Mouse (Mus musculus): ENCODE data around the gene Tyrobp. TPM values are rescaled to one million over a fixed set of nuclear protein-coding genes. Genes with fewer than 3 reads are reported as not detected.

Gene Tyrobp
- polyA plus RNA-seq (2014; fragmentation: Nextera tagmentation; extraction: Ambion mirVana) = 17.8 and 17.9 TPM in 2 replicates

GRCm38 (mm10) chr7:30413596-30413995 is at the start of gene Tyrobp:
TSS of gene Tyrobp (plus strand) at chr7:30413760.
- Histone ChIP-seq H3K4me2 (ENCODE audit: low read depth) (no peak within 1 kb of the TSS), H3K27me3 (ENCODE audit: control insufficient read depth, insufficient read depth, low read length) (no peaks in the 10 kb centered on the region), H3K9ac (ENCODE audit: low read length) (no peak within 1 kb of the TSS), H3K27ac (ENCODE audit: low read depth, low read length) (no peak within 1 kb of the TSS), H3K4me3 (ENCODE audit: low read depth, low read length) (no peak within 1 kb of the TSS), H3K36me3 (ENCODE audit: control insufficient read depth, insufficient read depth, low read length) (no peaks in the 10 kb centered on the region), H3K4me1 (ENCODE audit: control insufficient read depth, insufficient read depth, low read length) (no peaks in the 10 kb centered on the region), H3K9me3 (ENCODE audit: control insufficient read depth, low read length) (no peaks in the 10 kb centered on the region)
- WGBS = 71% methylated on average over 5 of the region's 5 CpGs
- DNase-seq (ENCODE audit: low spot score) (no peak), ATAC-seq (ENCODE audit: insufficient read depth, low FRiP score, low TSS enrichment) (no peak)

- Histone ChIP-seq H3K4me2 (ENCODE audit: low read depth) (no peak overlapping the region), H3K9me3 (ENCODE audit: control insufficient read depth, low read length) (no peaks in the 10 kb centered on the region), H3K9ac (ENCODE audit: low read length) (no peak overlapping the region), H3K36me3 (ENCODE audit: control insufficient read depth, insufficient read depth, low read length) (no peaks in the 10 kb centered on the region), H3K4me1 (ENCODE audit: control insufficient read depth, insufficient read depth, low read length) (no peaks in the 10 kb centered on the region), H3K27me3 (ENCODE audit: control insufficient read depth, insufficient read depth, low read length) (no peaks in the 10 kb centered on the region), H3K4me3 (ENCODE audit: low read depth, low read length) (no peak overlapping the region), H3K27ac (ENCODE audit: low read depth, low read length) (no peak overlapping the region)
- 71% methylated on average over 2 of the region's 2 CpGs for WGBS
- DNase-seq (ENCODE audit: low spot score) = no peak
- no peak for ATAC-seq (ENCODE audit: insufficient read depth, low FRiP score, low TSS enrichment)
These were observed 46.1 kb upstream of the Tyrobp start for GRCm38 (mm10) chr7:30367466-30367865.

- Histone ChIP-seq H3K36me3 (ENCODE audit: control insufficient read depth, insufficient read depth, low read length) (no peaks in the 10 kb centered on the region), H3K27ac (ENCODE audit: low read depth, low read length) (no peak overlapping the region), H3K9me3 (ENCODE audit: control insufficient read depth, low read length) (no peaks in the 10 kb centered on the region), H3K9ac (ENCODE audit: low read length) (peak overlapping the region; percentile 57), H3K4me2 (ENCODE audit: low read depth) (peak overlapping the region; percentile 55), H3K4me1 (ENCODE audit: control insufficient read depth, insufficient read depth, low read length) (no peaks in the 10 kb centered on the region), H3K27me3 (ENCODE audit: control insufficient read depth, insufficient read depth, low read length) (no peaks in the 10 kb centered on the region), H3K4me3 (ENCODE audit: low read depth, low read length) (peak overlapping the region; percentile 32)
- DNase-seq (ENCODE audit: low spot score) = peak; percentile 92
- under 1% methylated on average over 21 of the region's 21 CpGs for WGBS
- peak; percentile 97 for ATAC-seq (ENCODE audit: insufficient read depth, low FRiP score, low TSS enrichment)
These were observed 40.0 kb upstream of the Tyrobp start for GRCm38 (mm10) chr7:30373501-30373962.

- DNase-seq (ENCODE audit: low spot score) = no peak
- whole genome bisulfite sequencing = 65% methylated on average over 5 of the region's 5 CpGs
- no peaks in the 10 kb centered on the region for H3K36me3 ChIP-seq (ENCODE audit: control insufficient read depth, insufficient read depth, low read length)
These were observed 33.5 kb upstream of the Tyrobp start for GRCm38 (mm10) chr7:30380061-30380460.

GRCm38 (mm10) chr7:30384106-30384505 is 29.5 kb upstream of the Tyrobp start:
- ATAC-seq (ENCODE audit: insufficient read depth, low FRiP score, low TSS enrichment) = no peak
- no peak overlapping the region for H3K4me2 ChIP-seq (ENCODE audit: low read depth)

More at GRCm38 (mm10) chr7:30380061-30380460, 33.5 kb upstream of the Tyrobp start:
- H3K27me3 ChIP-seq (ENCODE audit: control insufficient read depth, insufficient read depth, low read length) = no peaks in the 10 kb centered on the region
- H3K27ac ChIP-seq (ENCODE audit: low read depth, low read length) = no peak overlapping the region
- H3K9ac ChIP-seq (ENCODE audit: low read length) = no peak overlapping the region
- no peak overlapping the region for H3K4me2 ChIP-seq (ENCODE audit: low read depth)
- H3K9me3 ChIP-seq (ENCODE audit: control insufficient read depth, low read length) = no peaks in the 10 kb centered on the region
- no peaks in the 10 kb centered on the region for H3K4me1 ChIP-seq (ENCODE audit: control insufficient read depth, insufficient read depth, low read length)
- no peak overlapping the region for H3K4me3 ChIP-seq (ENCODE audit: low read depth, low read length)
- ATAC-seq (ENCODE audit: insufficient read depth, low FRiP score, low TSS enrichment) = no peak

GRCm38 (mm10) chr7:30392746-30393520 is 20.6 kb upstream of the Tyrobp start:
- H3K27me3 ChIP-seq (ENCODE audit: control insufficient read depth, insufficient read depth, low read length) = no peaks in the 10 kb centered on the region
- no peak overlapping the region for H3K4me3 ChIP-seq (ENCODE audit: low read depth, low read length)
- no peak for ATAC-seq (ENCODE audit: insufficient read depth, low FRiP score, low TSS enrichment)
- no peak for DNase-seq (ENCODE audit: low spot score)
- H3K27ac ChIP-seq (ENCODE audit: low read depth, low read length) = no peak overlapping the region
- H3K9me3 ChIP-seq (ENCODE audit: control insufficient read depth, low read length) = no peaks in the 10 kb centered on the region; the same call in 1 of the 2 replicates
- no peak overlapping the region for H3K9ac ChIP-seq (ENCODE audit: low read length)
- H3K4me1 ChIP-seq (ENCODE audit: control insufficient read depth, insufficient read depth, low read length) = no peaks in the 10 kb centered on the region
- H3K36me3 ChIP-seq (ENCODE audit: control insufficient read depth, insufficient read depth, low read length) = no peaks in the 10 kb centered on the region
- H3K4me2 ChIP-seq (ENCODE audit: low read depth) = no peak overlapping the region
- WGBS = 76% methylated on average over 4 of the region's 4 CpGs

More at GRCm38 (mm10) chr7:30384106-30384505, 29.5 kb upstream of the Tyrobp start:
- no peak for DNase-seq (ENCODE audit: low spot score)
- Histone ChIP-seq H3K4me3 (ENCODE audit: low read depth, low read length) (no peak overlapping the region), H3K4me1 (ENCODE audit: control insufficient read depth, insufficient read depth, low read length) (no peaks in the 10 kb centered on the region), H3K9me3 (ENCODE audit: control insufficient read depth, low read length) (no peaks in the 10 kb centered on the region), H3K36me3 (ENCODE audit: control insufficient read depth, insufficient read depth, low read length) (no peaks in the 10 kb centered on the region), H3K9ac (ENCODE audit: low read length) (no peak overlapping the region), H3K27ac (ENCODE audit: low read depth, low read length) (no peak overlapping the region), H3K27me3 (ENCODE audit: control insufficient read depth, insufficient read depth, low read length) (no peaks in the 10 kb centered on the region)
- WGBS = 86% methylated on average over 9 of the region's 9 CpGs

GRCm38 (mm10) chr7:30393631-30394030 is 19.9 kb upstream of the Tyrobp start:
- no peak overlapping the region for H3K4me3 ChIP-seq (ENCODE audit: low read depth, low read length)
- H3K9ac ChIP-seq (ENCODE audit: low read length) = no peak overlapping the region
- no peaks in the 10 kb centered on the region for H3K27me3 ChIP-seq (ENCODE audit: control insufficient read depth, insufficient read depth, low read length)
- H3K4me1 ChIP-seq (ENCODE audit: control insufficient read depth, insufficient read depth, low read length) = no peaks in the 10 kb centered on the region
- no peaks in the 10 kb centered on the region; the same call in 1 of the 2 replicates for H3K9me3 ChIP-seq (ENCODE audit: control insufficient read depth, low read length)
- WGBS = 93% methylated on average over 4 of the region's 4 CpGs
- no peak overlapping the region for H3K4me2 ChIP-seq (ENCODE audit: low read depth)
- no peak for ATAC-seq (ENCODE audit: insufficient read depth, low FRiP score, low TSS enrichment)
- DNase-seq (ENCODE audit: low spot score) = no peak
- H3K27ac ChIP-seq (ENCODE audit: low read depth, low read length) = no peak overlapping the region
- H3K36me3 ChIP-seq (ENCODE audit: control insufficient read depth, insufficient read depth, low read length) = no peaks in the 10 kb centered on the region

- Histone ChIP-seq H3K9me3 (ENCODE audit: control insufficient read depth, low read length) (no peaks in the 10 kb centered on the region; the same call in 1 of the 2 replicates), H3K9ac (ENCODE audit: low read length) (no peak overlapping the region), H3K36me3 (ENCODE audit: control insufficient read depth, insufficient read depth, low read length) (no peaks in the 10 kb centered on the region), H3K4me2 (ENCODE audit: low read depth) (no peak overlapping the region), H3K4me3 (ENCODE audit: low read depth, low read length) (no peak overlapping the region), H3K4me1 (ENCODE audit: control insufficient read depth, insufficient read depth, low read length) (no peaks in the 10 kb centered on the region), H3K27ac (ENCODE audit: low read depth, low read length) (no peak overlapping the region), H3K27me3 (ENCODE audit: control insufficient read depth, insufficient read depth, low read length) (no peaks in the 10 kb centered on the region)
- peak; percentile 20 for DNase-seq (ENCODE audit: low spot score)
- whole genome bisulfite sequencing = 65% methylated on average over 11 of the region's 11 CpGs
- ATAC-seq (ENCODE audit: insufficient read depth, low FRiP score, low TSS enrichment) = no peak
These were observed 19.2 kb upstream of the Tyrobp start for GRCm38 (mm10) chr7:30394379-30394778.

GRCm38 (mm10) chr7:30394871-30395270 is 18.7 kb upstream of the Tyrobp start:
- 44% methylated on average over 2 of the region's 2 CpGs for WGBS
- H3K27ac ChIP-seq (ENCODE audit: low read depth, low read length) = no peak overlapping the region
- H3K36me3 ChIP-seq (ENCODE audit: control insufficient read depth, insufficient read depth, low read length) = no peaks in the 10 kb centered on the region
- ATAC-seq (ENCODE audit: insufficient read depth, low FRiP score, low TSS enrichment) (no peak), DNase-seq (ENCODE audit: low spot score) (no peak)
- no peaks in the 10 kb centered on the region for H3K27me3 ChIP-seq (ENCODE audit: control insufficient read depth, insufficient read depth, low read length)
- H3K4me1 ChIP-seq (ENCODE audit: control insufficient read depth, insufficient read depth, low read length) = peaks cover 4% of the 10 kb centered on the region; the same call in 1 of the 2 replicates
- H3K4me2 ChIP-seq (ENCODE audit: low read depth) = no peak overlapping the region
- H3K9ac ChIP-seq (ENCODE audit: low read length) = no peak overlapping the region
- no peak overlapping the region for H3K4me3 ChIP-seq (ENCODE audit: low read depth, low read length)
- no peaks in the 10 kb centered on the region; the same call in 1 of the 2 replicates for H3K9me3 ChIP-seq (ENCODE audit: control insufficient read depth, low read length)
